Mouse (Mus musculus) embryonic stem cell, embryonic (primary cell): Measurements from ENCODE around the gene Pip4k2b.

Experiments
- CTCF ChIA-PET, 4 experiments: fragments of 300-600 bp in 2 of 4; fragments of 350-600 bp in 2 of 4; sonication (Branson Sonifier 250); formaldehyde crosslinking; loops; one replicate each; lab custom pipeline; 2022; ENCODE audit warnings: inconsistent platforms in 2 of 4; lab: Charles Lee
- POLR2A ChIA-PET, 4 experiments: fragments of 300-600 bp in 2 of 4; fragments of 350-600 bp in 2 of 4; sonication (Branson Sonifier 250); formaldehyde crosslinking; loops; one replicate each; lab custom pipeline; 2022; ENCODE audit warnings: antibody characterized with exemption in 4 of 4, inconsistent platforms in 1 of 4; lab: Charles Lee

Pip4k2b gene

DNA sequence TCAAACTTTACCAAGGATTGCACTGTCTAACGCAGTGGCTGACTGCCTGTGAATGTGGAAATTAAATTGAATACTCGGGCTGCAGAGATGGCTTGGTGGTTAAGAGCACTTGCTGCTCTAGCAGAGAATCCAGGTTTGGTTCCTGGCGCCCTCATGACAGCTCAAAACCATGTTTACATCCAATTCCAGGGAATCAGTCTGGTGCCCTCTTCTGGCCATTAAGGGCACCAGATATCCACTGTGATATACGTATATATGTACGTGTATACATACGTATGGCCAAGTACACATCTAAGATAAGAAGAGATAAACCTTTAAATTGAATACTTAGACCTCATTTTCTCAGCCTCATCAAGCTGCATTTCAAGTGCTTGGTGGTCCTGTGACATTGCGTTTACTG, 78.3 kb downstream of the Pip4k2b start:
- ChIA-PET CTCF (interaction anchor here (0.5 to 12.1 kb wide), 38 partner anchors 9 to 1807 kb away, joined by 3 to 174 read pairs (median 4); partner anchors contain the start of gene Cwc25 (in 1 of the 4)), POLR2A (interaction anchor here (0.6 to 29.4 kb wide), 32 partner anchors 5 to 580 kb away, joined by 3 to 970 read pairs (median 10); partner anchors contain the start of genes Epop (in 3 of the 4), Psmb3 (in 3 of the 4), Mllt6 (in 2 of the 4) and Pcgf2 (in 2 of the 4))

DNA sequence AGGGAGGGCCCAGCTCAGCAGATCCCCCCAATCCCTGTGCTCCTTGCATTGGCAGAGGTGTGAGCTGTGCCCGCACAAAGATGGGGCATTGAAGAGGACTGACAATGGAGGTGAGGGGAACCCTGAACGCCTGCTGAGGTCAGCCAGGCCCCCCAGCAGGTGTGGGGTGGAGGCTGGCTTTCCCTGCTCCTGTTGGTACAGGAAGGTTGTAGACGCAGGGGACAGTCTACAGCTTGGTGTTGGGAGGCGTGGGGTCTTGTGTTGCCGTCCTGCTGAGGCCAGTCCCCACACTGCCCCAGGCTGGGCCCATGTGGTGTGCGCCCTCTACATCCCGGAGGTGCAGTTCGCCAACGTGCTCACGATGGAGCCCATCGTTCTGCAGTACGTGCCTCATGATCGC, 79.1 kb downstream of the Pip4k2b start:
- ChIA-PET CTCF (interaction anchor here (0.6 to 12.1 kb wide), 20 partner anchors 8 to 861 kb away, joined by 3 to 174 read pairs (median 5); no protein-coding TSS in a partner anchor), POLR2A (interaction anchor here (0.7 to 29.4 kb wide), 39 partner anchors 5 to 117 kb away, joined by 3 to 970 read pairs (median 8); partner anchors contain the start of genes Epop (in 2 of the 4), Mllt6 (in 2 of the 4), Pcgf2 (in 2 of the 4) and Psmb3 (in 2 of the 4))
